Mouse (Mus musculus): Measurements from ENCODE around the gene Tmem204. TPM values are rescaled to one million over a fixed set of nuclear protein-coding genes. Genes with fewer than 3 reads are reported as not detected.
"Not testable (repeated sequence)": the region's sequence is repeated elsewhere in the genome, so short reads cannot be mapped to it uniquely, and the experiment has no call there.

Tmem204 gene
- 10 to 100 TPM; 41.5 to 48.0 TPM for total RNA-seq (2021)
- long read RNA-seq, experiment 1, transcript Tmem204-201 (3 exons, 1,846 nt) = major isoform, 60 of 64 reads
- long read RNA-seq, experiment 1, partial matches to known transcripts = 1 of 64 reads
- long read RNA-seq, experiment 1, other reads (novel, unspliced or antisense) = 2 of 64 reads
- long read RNA-seq, experiment 2, transcript Tmem204-201 (3 exons, 1,846 nt) = major isoform, 29 of 31 reads
- long read RNA-seq, experiment 2, partial matches to known transcripts = 1 of 31 reads
- long read RNA-seq, experiment 2, other reads (novel, unspliced or antisense) = 1 of 31 reads

DNA sequence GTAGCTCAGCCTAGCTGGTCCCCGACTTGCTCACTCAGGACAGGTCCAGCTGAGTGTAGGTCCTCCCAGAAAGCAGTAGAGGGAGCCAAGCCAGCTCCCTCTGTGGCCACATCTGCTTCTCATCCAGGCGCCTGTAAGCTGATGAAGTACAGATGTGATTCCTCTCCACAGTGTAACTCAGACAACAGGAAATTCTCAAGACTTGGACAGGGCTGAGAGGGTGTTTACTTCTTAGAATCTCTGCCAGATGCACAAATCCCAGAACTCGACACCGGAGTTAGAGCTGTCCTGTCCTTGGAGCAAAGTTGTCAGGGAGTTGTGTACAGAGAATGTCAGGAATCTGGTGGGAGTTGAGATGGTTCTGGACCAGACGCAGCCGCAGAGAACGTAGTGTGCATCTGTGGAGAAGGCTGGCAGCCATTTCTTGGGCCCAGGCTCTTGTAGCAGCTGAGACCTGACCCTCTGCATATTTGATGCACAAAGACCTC is at the start of gene Tmem204:
Gene Tmem204 (minus strand): TSS at position 148 of the 488 bp plus-strand sequence.
- DNase-seq = peak; percentile 83 to 93

DNA sequence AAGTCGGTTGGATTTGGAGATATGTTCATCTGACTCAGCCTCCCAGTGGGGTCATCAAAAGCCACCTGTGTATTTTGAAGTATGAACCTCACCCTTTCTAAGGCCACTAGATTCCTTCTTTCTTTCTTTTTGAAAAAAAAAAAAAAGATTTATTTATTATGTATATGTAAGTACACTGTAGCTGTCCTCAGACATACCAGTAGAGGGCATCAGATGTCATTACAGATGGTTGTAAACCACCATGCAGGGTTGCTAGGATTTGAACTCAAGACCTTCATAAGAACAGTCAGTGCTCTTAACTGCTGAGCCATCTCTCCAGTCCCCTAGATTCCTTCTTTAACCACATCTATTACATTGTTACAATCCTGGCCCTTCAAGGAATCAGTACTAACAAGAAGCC is 46.7 kb upstream of the Tmem204 start:
- DNase-seq = no peak

- DNase-seq = no peak
Observed at GRCm38 (mm10) chr17:25127681-25128080, 44.3 kb upstream of the Tmem204 start.

- peak; percentile 31 to 50 for DNase-seq
Observed at GRCm38 (mm10) chr17:25127079-25127478, 43.7 kb upstream of the Tmem204 start.

DNA sequence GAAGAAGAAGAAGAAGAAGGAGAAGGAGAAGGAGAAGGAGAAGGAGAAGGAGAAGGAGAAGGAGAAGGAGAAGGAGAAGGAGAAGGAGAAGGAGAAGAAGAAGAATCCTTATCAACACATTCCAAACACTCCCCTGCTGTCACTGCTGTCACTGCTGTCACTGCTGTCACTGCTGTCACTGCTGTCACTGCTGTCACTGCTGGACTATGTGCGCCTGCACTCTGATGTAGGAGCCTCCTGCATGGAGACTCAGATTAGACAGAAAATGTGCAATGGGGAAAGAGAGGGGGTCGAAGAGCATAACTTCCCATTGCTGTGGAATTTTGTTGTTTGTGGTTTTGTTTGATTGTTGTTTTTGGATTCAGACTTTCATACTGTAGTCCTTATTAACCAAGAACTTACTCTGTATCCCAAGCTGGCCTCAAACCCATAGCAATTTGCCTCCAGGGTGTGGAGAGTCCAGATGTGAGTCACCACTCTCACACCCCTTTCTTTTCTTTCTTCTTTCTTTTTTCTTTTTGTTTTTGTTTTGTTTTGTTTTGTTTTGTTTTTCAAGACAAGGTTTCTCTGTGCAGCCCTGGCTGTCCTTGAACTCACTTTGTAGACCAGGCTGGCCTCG is 42.2 kb upstream of the Tmem204 start:
- DNase-seq = not testable (repeated sequence)

- peak in 1 of 2 experiments; percentile 41 for DNase-seq
Observed at GRCm38 (mm10) chr17:25123979-25124378, 40.6 kb upstream of the Tmem204 start.

DNA sequence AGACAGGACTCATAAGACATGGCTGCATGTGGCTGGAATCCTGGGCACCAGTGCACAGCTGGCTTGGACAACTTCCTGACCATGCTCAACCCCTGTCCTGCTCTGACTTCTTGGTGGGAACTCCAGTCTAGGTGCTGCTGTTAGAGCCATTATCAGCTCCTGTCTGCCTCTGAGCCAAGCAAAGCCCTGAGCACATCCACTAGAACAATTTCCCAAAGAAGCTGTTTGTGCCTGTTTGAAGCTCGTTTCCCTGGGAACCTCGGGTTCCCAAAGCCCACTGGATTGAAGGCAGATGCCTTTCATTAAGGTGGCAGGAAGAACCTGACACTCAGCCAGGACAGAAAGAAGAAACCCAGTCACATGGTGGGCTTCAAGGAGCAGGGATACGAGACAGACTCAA is 37.0 kb upstream of the Tmem204 start, which contains the start of gene Ptx4:
Gene Ptx4 (plus strand): TSS at position 355 of the 400 bp plus-strand sequence.
- peak in 1 of 2 experiments; percentile 31 for DNase-seq

DNA sequence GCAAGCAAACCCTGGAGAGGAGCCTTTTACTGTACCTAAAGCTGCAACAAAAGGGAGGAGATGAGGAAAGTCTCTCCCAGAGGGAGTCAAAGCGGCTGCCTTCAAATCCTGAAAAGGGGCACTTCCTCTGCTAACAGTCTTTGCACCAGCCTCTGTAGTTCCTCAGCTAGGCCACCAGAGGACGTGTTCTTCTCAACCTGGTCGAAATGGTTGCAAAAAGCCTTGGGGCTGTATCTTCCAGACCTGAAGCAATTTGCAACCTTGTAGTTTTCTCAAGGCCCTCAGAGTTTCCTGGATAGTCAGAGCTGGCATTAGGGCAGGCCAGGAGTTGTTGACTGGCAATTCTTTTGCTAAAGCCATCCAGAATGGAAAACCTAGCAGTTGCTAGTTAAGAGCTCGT is 33.9 kb upstream of the Tmem204 start:
- peak; percentile 13 to 26 for DNase-seq

GRCm38 (mm10) chr17:25115664-25116432 is 32.5 kb upstream of the Tmem204 start, which contains the start of gene Telo2:
Telo2 (minus strand) TSS chr17:25115967.
- peak; percentile 95 to 98 for DNase-seq

- DNase-seq = no peak
Observed at GRCm38 (mm10) chr17:25114908-25115645, 31.7 kb upstream of the Tmem204 start.

DNA sequence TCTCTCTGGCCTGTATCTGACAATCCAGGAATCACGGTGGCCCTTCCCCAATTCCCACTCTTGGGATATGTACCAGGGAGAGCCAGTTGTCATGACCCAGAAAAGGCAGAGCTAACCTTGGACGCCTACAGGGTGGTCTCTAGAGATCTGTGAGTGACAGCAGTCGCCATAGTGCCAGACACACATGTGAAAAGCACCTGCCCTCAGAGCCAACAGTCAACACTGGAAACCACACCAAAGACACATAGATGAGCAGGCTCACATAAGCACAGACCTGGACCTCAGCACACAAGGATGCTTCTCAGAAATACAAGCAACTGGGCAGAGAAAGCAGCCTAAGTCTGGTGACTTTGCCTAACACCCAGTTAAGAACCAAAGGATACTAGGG is 29.0 kb upstream of the Tmem204 start:
- DNase-seq = no peak

- DNase-seq = peak; percentile 58 to 75
Observed at GRCm38 (mm10) chr17:25111739-25112422, 28.5 kb upstream of the Tmem204 start.

GRCm38 (mm10) chr17:25111220-25111619 is 27.8 kb upstream of the Tmem204 start:
- DNase-seq = no peak

- DNase-seq = no peak
Observed at GRCm38 (mm10) chr17:25110590-25110989, 27.2 kb upstream of the Tmem204 start.

- DNase-seq = peak; percentile 47 to 50
Observed at GRCm38 (mm10) chr17:25109578-25109977, 26.2 kb upstream of the Tmem204 start.

DNA sequence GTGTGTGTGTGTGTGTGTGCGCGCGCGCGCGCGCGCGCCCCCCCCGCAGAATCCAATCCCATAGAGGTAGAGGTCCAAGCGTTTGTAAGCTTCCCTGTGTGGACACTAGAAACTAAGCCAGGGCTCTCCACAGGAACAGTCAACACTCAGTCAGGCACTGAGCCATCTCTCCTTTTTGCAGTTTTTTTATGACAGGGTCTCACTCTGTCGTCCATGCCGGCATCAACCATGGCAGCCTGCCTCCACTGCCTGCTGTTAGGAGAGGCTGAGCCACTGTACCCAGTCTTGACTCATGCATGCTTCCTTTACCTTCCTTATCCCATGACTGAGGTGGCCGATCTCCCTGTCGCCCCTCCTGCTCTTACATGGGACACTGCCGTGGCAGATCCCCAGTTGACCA is 24.4 kb upstream of the Tmem204 start:
- DNase-seq = no peak

DNA sequence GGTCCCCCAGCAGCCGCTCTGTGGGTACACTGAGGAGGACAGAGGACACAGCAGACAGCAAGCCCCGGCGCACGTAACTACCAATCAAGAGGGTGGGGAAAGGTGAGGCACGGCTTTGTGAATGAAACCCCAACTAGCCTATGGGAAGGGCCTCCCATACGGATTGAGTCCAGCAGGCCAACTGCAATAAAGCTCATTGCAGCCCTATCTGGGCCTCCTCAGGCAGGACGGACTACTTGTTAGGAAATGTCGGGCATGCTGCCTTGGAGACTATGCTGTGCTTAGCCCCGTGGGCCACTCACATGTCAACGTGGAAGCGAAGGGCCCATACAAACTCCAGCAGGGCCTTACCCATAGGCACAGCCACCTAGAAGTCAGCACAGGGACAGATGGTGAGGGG is 17.9 kb upstream of the Tmem204 start:
- DNase-seq = no peak

DNA sequence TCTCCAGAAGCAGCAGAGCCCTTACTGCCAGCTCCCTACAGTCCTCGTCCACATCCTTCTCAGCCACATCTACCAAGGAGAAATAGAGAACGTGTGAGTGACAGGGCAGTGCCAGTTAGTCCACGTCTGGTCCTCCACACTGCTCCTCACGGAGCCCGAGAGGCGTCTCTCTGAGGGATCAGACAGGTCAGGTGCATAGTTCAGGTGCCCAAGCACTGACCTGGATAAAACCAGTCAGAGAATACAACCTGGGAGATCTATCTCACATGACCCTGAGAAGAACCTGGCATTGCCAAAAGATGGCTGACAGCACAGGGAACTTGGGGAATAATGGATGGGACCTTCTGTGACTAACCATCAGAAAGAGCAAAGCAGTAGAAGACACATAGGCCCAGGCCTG is 16.7 kb upstream of the Tmem204 start:
- DNase-seq = no peak

DNA sequence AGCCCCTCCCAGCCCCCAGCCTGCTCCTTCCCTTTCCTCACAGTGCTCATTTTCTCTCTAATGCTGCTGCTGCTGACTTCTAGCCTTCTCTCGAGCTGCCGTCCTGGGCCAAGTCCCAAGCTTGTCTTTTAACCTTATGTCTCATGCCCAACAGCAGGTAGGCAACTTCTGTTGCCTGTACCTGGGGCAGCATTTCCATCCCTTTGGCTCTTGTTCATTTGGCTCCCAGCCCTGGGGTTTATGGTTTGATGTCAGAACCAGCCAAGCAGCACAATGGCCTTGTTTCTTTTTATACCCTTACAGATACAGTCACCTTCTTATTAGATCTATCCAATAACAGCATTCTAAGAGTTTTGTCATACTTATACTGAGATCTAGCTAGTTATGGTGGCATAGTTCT is 12.8 kb upstream of the Tmem204 start:
- DNase-seq = no peak

DNA sequence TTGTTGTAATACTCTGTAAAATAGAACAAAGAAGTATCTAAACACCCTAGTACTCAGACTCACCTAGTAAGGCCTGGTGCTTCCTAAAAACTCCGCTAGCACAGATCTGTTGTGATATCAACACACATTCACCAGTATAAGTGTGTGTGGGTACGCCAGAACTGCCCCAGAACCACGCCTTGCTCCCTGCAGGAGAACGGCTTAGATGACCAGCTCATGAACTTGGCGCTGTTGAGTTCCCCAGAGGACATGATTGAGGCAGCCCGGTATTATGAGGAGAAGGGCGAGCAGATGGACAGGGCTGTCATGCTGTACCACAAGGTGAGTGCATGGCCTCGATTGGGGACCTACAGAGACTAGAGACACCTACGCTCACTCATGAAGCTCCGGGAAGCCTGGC is 7.1 kb upstream of the Tmem204 start:
- DNase-seq = no peak

DNA sequence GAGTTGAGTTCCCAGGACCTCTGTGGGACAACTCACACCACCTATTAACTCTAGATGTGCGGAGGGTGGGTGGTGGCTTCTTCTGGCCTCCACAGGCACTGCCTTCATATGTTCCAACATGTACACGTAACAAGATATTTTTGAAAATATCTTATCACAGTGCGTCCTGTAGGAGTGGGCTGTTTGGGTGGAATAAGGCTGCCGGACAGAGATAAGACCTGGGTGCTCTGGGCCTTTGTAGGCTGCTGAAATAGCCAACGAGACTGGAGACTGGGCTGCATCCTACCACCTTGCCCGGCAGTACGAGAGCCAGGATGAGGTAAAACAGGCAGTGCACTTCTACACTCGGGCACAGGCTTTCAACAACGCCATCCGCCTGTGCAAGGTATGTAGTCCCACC is 5.8 kb upstream of the Tmem204 start:
- no peak for DNase-seq

All from heart, adult 18-20 months (tissue).